Mouse (Mus musculus): ENCODE data around the gene Rcc2.
A peak's percentile ranks its signal among the peaks of the same experiment; 100 is the strongest.

The Rcc2 gene

GRCm38 (mm10) chr4:140709617-140710016 lies 9.3 kb downstream of the Rcc2 start:
- DNase-seq (ENCODE audit: low spot score in 2 of 2) = no peak

- DNase-seq (ENCODE audit: low spot score in 2 of 2) = no peak
Measured at GRCm38 (mm10) chr4:140710781-140711180, 10.4 kb downstream of the Rcc2 start.

DNA sequence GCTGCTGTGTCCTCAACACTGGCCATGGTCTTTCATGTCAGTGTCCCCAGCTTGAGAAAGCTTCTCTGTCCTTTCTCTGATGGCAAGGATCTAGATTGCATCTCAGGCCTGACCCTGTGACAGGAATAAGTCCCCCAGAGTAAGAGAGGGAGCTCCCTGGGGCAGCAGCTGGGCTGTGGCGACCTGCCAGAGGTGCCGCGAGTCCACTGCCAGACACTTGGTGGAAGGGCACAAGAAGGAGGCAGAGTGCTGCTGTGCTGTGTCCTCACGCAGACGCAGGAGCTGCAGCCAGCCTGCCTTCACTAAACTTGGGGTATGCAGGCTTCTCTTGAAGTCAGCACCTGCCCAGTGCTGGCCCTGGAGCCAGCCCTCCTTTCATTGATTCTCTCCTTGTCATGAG lies 11.0 kb downstream of the Rcc2 start:
- DNase-seq (ENCODE audit: low spot score in 2 of 2) = no peak

GRCm38 (mm10) chr4:140713480-140714365 lies 13.4 kb downstream of the Rcc2 start:
- peak; percentile 95 to 97 for DNase-seq (ENCODE audit: low spot score in 2 of 2)

DNA sequence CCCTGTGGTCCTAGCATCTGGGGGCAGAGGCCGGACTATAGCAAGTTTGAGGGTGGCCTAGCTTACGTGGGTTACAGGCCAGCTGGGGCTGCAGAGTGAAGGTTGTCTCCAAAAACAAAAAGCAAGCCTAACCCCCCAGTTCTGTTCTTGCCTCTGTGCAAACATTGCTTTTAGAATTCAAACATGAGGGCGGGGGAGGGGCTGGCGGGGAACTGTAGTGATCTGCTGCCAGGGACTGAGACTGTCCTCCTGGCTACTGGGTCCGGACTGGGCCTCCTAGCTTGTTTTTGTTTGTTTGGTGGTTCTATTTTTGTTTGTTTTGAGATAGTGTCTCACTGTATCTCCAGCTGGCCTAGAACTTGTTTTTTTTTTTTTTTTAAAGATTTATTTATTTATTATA lies 14.2 kb downstream of the Rcc2 start:
- no peak for DNase-seq (ENCODE audit: low spot score in 2 of 2)

DNA sequence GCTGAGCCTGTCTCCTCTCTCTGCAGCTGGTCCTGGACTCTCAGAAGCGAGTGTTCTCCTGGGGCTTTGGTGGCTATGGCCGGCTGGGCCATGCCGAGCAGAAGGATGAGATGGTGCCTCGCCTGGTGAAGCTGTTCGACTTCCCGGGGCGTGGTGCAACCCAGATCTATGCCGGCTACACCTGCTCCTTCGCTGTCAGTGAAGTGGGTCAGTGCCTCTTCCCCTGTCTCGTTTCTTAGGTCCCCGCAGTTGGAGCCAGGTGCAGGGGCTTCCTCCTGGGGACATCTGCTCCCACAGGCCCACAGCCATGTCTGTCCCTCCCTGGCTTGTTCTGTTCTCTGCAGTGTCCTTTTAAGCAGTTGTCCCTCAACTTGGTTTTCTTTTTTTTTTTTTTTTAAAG lies 16.7 kb downstream of the Rcc2 start:
- DNase-seq (ENCODE audit: low spot score in 2 of 2) = no peak

- no peak for DNase-seq (ENCODE audit: low spot score in 2 of 2)
Measured at GRCm38 (mm10) chr4:140718436-140718835, 18.1 kb downstream of the Rcc2 start.

DNA sequence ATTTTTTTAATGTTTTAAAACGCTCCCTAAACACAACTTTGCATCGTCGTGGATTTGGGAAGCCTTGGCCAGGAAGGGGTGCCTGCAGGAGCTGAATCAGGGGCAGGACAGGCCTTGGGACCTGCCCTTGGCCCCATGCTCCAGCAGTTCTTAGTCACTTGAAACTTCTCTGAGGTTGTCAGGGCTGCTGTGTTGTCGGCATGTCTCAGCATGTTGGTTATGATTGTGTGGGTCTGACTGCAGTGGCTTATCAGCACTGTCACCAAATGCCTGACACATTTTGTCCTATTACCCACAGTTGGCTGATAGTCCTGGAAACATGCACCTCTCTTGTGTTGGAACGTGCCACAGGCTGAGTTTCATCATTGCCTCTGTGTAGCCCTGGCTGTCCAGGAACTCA lies 19.8 kb downstream of the Rcc2 start:
- DNase-seq (ENCODE audit: low spot score in 2 of 2) = no peak

DNA sequence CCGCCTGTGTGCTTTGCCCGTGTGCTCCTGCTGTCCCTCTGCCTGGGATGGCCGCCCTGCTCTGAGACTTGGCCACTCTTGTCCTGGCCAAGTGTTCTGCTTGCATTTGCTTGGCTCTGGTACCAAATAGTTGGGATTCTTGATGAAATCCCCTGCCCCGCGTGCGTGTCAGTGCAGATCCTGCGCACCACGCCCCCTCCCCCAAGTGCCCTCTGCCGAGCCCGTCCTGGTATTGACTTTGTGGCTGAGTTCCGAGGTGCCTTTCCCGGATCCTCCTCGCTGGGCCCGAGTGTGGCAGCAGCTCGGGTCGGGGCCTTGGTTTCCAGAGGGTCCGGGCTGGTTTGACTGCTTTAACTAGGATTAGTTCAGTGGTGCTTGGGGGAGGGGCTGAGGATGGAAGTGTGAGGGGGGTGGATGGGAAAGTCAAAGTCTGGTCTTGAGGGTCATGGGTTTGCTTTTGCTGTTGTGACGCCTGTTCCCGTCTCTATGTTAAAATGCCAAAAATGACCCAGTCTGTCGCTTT lies 21.7 kb downstream of the Rcc2 start:
- no peak for DNase-seq (ENCODE audit: low spot score in 2 of 2)

- no peak for DNase-seq (ENCODE audit: low spot score in 2 of 2)
Measured at GRCm38 (mm10) chr4:140722710-140723109, 22.4 kb downstream of the Rcc2 start.

DNA sequence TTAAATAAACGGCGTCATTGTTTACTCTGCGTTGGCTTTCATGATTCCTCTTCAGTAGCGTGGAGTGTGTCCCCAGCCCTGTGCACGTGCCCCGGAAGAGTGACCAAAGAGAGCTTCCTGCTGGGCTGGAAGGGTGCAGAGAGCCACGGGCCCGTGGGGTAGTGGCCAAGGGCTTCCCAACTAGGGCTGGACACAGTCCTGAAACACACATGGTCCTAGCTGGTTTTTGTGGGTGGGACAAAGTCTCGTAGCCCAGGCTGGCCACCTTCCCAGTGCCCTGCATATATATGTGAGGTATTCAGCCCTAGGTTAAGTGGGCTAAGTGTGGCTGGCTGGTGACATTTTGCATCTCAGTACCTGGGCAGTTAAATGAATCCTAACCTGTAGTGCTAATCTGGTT lies 22.9 kb downstream of the Rcc2 start:
- DNase-seq (ENCODE audit: low spot score in 2 of 2) = no peak

DNA sequence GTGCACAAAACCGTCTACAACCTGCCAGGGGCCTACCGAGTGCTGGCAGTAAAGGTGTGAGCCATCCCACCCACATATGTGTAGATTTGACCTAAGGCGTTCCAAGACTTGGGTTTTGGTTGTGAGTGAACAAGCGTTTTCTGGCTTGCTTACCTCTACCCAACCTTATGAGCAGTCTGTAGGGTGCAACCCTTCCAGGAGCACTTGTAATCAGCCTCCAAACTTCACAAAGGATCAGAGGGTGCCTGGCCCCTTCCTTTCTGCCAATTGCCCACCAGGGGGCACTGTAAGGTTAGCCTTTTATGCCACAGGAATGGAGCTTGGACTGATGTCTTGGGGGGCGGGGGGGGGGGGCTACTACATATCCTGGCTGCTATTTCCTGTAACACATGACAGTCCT lies 23.5 kb downstream of the Rcc2 start:
- DNase-seq (ENCODE audit: low spot score in 2 of 2) = peak in 1 of 2 experiments; percentile 44

DNA sequence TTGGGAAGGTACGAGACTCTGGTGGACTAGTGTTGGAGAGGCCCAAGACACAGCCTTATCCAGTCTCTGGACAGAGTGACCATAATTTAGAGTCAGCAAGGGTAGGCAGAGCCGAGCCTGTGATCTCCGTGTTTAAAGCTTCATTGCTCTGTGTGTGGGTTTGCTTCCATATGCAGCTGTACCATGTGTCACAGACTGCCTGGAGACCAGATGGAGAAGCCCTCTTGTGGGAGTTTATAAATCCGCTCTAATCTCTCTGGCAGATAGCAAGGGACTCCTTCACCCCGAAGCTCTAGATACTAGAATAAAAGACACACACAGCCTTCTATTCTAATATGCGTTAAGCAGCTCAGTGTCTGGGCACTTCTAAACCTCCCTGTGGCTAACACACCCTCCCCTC lies 24.4 kb downstream of the Rcc2 start:
- no peak for DNase-seq (ENCODE audit: low spot score in 2 of 2)

DNA sequence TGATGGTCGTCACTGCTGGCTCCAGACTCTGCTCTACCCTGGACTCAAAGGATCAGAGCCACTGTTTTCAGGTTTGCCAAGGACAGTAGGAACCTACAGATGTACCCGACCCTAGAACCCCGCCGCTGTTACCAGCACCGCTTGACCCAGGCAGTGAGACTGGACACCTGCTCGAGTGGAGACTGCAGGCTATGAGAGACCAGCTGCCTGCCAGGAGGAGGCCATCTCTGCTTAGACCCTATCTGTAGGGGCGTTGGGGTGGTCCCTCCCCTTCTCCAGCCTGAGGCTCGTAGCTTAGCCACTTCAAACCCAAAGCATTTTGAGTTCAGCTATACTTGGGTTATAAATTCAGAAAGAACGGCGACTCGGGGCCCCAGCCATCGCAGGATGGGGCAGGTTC lies 26.6 kb downstream of the Rcc2 start:
- DNase-seq (ENCODE audit: low spot score in 2 of 2) = no peak

DNA sequence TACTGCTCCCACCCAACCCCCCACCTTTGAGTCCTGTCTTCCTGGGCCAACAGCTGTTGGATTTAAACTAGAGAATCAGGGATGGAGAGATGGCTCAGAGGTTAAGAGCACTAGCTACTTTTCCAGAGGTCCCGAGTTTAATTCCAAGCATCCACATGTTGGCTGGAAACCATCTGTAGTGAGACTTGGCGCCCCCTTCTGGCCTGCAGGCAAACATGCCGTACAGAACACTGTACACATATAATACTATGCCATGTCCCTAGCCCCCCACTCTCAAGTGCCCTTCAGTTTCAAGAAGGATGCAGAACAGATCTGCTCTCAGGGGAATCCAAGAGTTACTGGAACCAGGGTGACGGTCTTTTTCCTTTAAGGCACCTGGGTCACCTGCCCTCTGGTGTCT lies 31.3 kb downstream of the Rcc2 start:
- no peak for DNase-seq (ENCODE audit: low spot score in 2 of 2)

GRCm38 (mm10) chr4:140732871-140733270 lies 32.5 kb downstream of the Rcc2 start:
- DNase-seq (ENCODE audit: low spot score in 2 of 2) = no peak

- DNase-seq (ENCODE audit: low spot score in 2 of 2) = no peak
Measured at GRCm38 (mm10) chr4:140740655-140741054, 40.3 kb downstream of the Rcc2 start.

- no peak for DNase-seq (ENCODE audit: low spot score in 2 of 2)
Measured at GRCm38 (mm10) chr4:140741401-140741800, 41.1 kb downstream of the Rcc2 start.

DNA sequence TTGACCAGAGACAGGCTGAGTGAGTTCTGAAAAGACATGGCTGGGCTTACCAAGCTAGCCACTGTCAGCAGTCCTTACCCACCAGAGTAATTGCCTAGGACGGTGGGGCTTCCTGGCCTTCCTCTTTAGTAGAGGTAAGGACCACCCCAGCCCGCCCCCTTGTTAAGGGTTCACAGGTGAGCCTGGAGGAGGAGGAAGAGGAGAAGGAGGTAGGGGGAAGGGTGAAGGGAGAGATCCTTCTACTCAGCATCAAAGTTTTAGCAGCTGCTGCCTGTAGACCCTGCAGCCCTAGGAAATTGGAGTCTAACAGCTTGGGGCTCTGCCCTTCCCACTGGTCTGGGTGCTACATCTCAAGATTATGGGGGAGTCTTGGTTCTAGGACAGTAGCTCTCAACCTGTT lies 42.2 kb downstream of the Rcc2 start, which contains the start of gene Padi6:
Gene Padi6 (minus strand): TSS at position 101 of the 400 bp plus-strand sequence.
- DNase-seq (ENCODE audit: low spot score in 2 of 2) = no peak

GRCm38 (mm10) chr4:140743086-140743485 lies 42.7 kb downstream of the Rcc2 start:
- DNase-seq (ENCODE audit: low spot score in 2 of 2) = no peak

- peak in 1 of 2 experiments; percentile 50 for DNase-seq (ENCODE audit: low spot score in 2 of 2)
Measured at GRCm38 (mm10) chr4:140744654-140745053, 44.3 kb downstream of the Rcc2 start.

- DNase-seq (ENCODE audit: low spot score in 2 of 2) = no peak
Measured at GRCm38 (mm10) chr4:140747978-140748377, 47.6 kb downstream of the Rcc2 start.

GRCm38 (mm10) chr4:140750328-140750727 lies 50.0 kb downstream of the Rcc2 start:
- peak in 1 of 2 experiments; percentile 7 for DNase-seq (ENCODE audit: low spot score in 2 of 2)

Data from cerebellum, postnatal 4 days (tissue).